Mouse (Mus musculus) neutrophil, adult 83 days (primary cell): ENCODE data around the gene Shisa8. TPM values are rescaled to one million over a fixed set of nuclear protein-coding genes. Genes with fewer than 3 reads are reported as not detected.

Experiments
- total RNA-seq, 2 experiments: library from RNA; stranded (reverse); gene quantifications; one replicate each; pipeline ENCODE4 v1.2.4; 2023

Shisa8 gene
- total RNA-seq, result under 1 TPM in 1 of 2 experiments, not detected in 1; 0.31 TPM

DNA sequence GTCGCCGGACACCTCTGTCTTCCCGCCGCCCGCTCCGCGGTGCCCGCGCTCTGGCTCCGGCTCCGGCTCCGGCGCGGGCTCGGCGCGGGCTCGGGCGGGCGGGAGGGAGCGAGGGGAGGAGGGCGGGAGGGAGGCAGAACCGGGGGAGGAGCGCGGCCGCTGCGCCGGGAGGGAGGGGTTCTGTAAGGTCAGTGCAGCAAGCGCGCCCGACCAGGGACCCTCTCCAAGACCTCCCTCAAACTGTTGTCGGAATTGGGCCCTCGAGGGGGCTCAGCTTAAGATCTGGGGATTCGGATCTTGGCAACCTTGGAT is at the start of gene Shisa8:
Gene Shisa8, minus strand, starts transcription at position 64 of the 312 bp plus-strand sequence.

DNA sequence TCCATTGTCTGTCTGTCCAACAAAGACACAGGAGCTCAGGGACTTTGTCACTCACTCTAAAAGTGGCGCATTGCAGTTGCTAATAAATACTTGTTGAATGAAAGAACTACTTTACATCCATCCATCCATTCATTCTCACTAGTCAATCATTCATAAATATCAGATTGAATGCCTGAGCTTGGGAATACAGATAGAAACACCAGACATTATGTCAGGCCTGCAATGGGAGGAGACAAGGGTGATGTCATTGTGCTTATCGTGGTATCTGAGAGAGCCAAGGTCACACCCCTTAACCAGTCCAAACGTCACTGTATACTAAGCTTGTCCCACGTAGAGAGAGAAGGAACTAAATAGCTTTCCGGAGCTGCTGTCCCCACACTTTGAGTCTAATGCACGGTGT is 39.5 kb upstream of the Shisa8 start, which contains the start of gene 1500009C09Rik:
Gene 1500009C09Rik, plus strand, starts transcription at position 301 of the 400 bp plus-strand sequence.

DNA sequence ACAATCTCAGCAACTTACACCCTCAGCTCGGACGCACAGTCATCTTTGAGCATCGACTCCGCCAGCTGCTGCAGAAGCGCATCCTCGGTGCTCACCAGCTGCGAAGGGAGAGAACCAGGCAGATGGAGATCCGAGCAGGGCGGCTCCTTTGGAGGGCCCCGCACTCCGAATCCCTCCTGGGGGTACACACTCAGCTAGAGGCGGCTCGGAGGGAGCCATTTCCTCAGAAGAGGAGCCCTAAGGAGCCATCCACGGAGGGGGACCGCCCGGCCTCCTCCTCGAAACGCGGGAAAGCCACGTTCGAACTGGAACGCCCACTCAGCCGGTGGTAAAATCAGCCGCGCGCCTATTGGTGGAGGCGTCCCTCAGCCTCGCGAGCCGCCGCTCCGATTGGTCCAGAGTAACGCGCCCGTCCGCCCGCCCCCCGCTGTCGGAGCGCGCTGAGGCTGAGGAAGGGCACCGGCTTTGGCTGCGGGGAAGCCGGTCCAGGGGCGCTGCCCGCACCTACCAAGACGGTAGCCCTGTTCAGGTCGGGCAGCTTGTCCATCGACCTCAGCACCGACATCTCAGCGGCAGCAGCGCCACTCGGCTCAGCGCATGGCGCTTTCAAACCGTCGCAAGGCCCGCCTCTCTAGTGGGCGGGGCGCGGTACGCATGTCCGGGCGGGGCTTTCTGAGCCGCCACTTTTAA is 31.6 kb upstream of the Shisa8 start, which contains the start of gene Cenpm:
Gene Cenpm, minus strand, starts transcription at position 634 of the 690 bp plus-strand sequence.

DNA sequence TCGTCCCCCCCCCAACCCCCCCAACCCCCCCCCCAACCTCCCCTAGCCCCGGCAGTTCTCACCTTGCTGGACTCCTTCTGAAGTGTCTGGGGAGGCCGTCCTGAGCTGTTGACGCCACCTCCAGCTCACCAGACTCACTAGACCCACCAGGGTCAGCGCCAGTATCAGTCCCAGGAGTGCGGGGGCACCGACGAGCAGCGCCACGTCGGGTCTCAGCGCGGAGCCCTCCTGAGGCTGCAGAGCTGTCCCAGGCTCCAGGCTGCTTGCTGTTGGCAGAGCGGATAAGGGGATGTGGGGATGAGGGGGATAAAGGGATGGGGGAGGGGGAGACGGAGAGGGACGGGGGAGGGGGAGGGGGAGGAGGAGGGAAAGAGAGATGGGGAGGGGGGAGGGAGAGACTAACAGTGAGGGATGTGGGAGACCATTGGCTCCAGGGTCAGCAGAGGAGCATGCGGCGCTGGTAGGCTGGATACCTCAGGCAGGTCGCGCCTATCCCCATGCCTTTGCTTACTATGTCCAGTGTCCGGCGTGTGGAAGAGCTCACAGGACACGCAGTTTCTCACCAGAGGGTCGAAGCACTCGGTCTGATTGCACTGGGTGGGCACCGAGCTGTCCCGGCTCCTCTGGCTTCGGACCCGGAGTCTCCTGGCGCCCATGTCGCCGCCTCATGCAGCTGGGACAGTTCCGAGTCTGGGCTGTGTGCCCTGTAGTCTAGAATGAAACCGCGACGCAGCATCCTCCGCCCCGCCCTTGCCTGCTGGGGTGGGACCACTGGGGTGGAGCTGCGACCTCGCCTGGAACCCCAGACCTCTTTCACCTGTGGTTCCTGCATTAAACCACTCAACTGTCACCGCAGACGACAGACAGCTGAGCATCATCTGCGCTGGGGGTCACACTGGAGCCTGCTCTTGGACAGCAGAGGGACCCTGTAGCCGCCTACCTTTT is 11.3 kb upstream of the Shisa8 start, which contains the start of gene Tnfrsf13c:
Gene Tnfrsf13c, minus strand, starts transcription at position 713 of the 945 bp plus-strand sequence.

Other genes with a start within 250 kb of the Shisa8 start
- not detected for gene 1700029P11Rik, start 232.3 kb downstream of the Shisa8 start, total RNA-seq
- gene Xrcc6, start 225.0 kb downstream of the Shisa8 start, total RNA-seq, result 10 to 100 TPM; 23.1 to 24.6 TPM
- gene Desi1, start 179.0 kb downstream of the Shisa8 start, total RNA-seq, result 10 to 100 TPM; 22.3 to 23.0 TPM
- gene Snu13, start 165.2 kb downstream of the Shisa8 start, total RNA-seq, result 10 to 100 TPM; 46.9 to 48.5 TPM
- not detected for gene 4930407I10Rik, start 153.7 kb downstream of the Shisa8 start, total RNA-seq
- gene Mei1, start 142.8 kb downstream of the Shisa8 start, total RNA-seq, result under 1 TPM; 0.11 to 0.18 TPM
- 10 to 100 TPM in 1 of 2 experiments, 1 to 10 TPM in 1; 9.4 to 12.5 TPM for gene Ccdc134, start 84.9 kb downstream of the Shisa8 start, total RNA-seq
- 10 to 100 TPM; 56.0 to 67.1 TPM for gene Srebf2, start 65.6 kb downstream of the Shisa8 start, total RNA-seq
- 1 to 10 TPM; 1.2 to 2.0 TPM for gene Tnfrsf13c, start 11.6 kb upstream of the Shisa8 start, total RNA-seq
- 10 to 100 TPM; 11.3 to 21.3 TPM for gene Cenpm, start 31.9 kb upstream of the Shisa8 start, total RNA-seq
- gene 1500009C09Rik, start 39.6 kb upstream of the Shisa8 start, total RNA-seq, result not detected
- not detected for gene Sept3, start 62.1 kb upstream of the Shisa8 start, total RNA-seq
- gene Wbp2nl, start 86.1 kb upstream of the Shisa8 start, total RNA-seq, result under 1 TPM in 1 of 2 experiments, not detected in 1; 0.39 TPM
- gene Naga, start 126.1 kb upstream of the Shisa8 start, total RNA-seq, result 100 to 1,000 TPM in 1 of 2 experiments, 10 to 100 TPM in 1; 87.3 to 111 TPM
- 1 to 10 TPM; 2.8 to 4.0 TPM for gene Pheta2, start 126.1 kb upstream of the Shisa8 start, total RNA-seq
- 10 to 100 TPM; 83.6 to 85.6 TPM for gene Smdt1, start 126.1 kb upstream of the Shisa8 start, total RNA-seq
- 10 to 100 TPM; 85.3 to 97.0 TPM for gene Ndufa6, start 141.5 kb upstream of the Shisa8 start, total RNA-seq
- under 1 TPM; 0.73 to 0.88 TPM for gene Cyp2d22, start 167.4 kb upstream of the Shisa8 start, total RNA-seq
- gene Cyp2d11, start 181.2 kb upstream of the Shisa8 start, total RNA-seq, result not detected
- not detected for gene Cyp2d10, start 194.4 kb upstream of the Shisa8 start, total RNA-seq
- not detected for gene Cyp2d9, start 220.6 kb upstream of the Shisa8 start, total RNA-seq